Mouse (Mus musculus): ENCODE measurements around the gene S100a16. TPM values are rescaled to one million over a fixed set of nuclear protein-coding genes. Genes with fewer than 3 reads are reported as not detected.
A peak's percentile ranks its signal among the peaks of the same experiment; 100 is the strongest.

The S100a16 gene
- total RNA-seq (2014; fragmentation: Nextera tagmentation) (not detected in 2 replicates), total RNA-seq (2017) (not detected in 2 replicates), polyA plus RNA-seq (2012) (not detected in 2 replicates)

DNA sequence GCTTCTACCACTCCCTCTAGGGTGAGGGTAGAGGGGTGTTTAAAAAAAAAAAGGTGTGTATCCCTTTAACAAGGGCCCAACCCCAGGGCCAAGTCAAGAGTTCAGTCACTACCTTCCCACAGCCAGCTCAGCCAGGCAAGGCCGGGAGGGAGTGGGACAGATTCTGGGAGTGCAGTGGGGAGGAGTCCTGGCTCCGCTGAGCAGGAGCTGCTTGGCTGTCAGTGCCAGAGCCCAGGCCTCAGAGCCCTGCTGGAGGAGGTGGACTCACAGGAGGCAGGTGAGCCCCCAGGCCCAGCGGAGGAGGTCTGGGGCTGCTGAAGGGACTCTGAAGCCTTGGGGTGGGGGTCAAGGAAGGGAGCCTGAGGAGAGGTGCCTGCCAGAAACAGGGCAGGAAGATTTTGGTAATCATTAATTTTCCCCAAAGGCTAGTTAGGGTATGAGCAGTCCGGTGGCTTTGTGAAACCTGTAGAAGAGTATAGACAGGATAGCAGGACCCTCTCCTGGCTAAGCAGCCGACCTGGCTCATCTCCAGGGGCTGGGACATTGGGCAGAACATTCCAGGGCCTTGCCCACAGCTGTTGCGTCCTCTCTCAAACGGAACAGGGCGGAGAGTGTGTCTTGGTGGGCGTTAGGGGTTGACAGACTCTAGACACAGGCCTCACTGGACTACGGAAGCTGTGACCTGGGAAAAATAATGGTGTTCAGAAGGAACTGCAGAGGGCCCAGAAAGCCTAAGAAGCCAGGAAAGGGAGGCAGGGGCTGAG lies at the start of gene S100a16:
TSS of gene S100a16 (plus strand) at position 114 of the 764 bp plus-strand sequence.
- Histone ChIP-seq H3K4me1 (ENCODE audit: insufficient read depth, low read depth, low read length) (no peaks in the 10 kb centered on the region), H3K36me3 (replicated peaks) (no peaks in the 10 kb centered on the region), H3K27me3 (ENCODE audit: insufficient read depth, low read length) (peaks cover 30% of the 10 kb centered on the region), H3K9me3 (replicated peaks) (no peaks in the 10 kb centered on the region), H3K4me3 (ENCODE audit: low read depth, low read length) (no peak within 1 kb of the TSS)
- no peak for TF ChIP-seq TAL1 (conservative IDR thresholded peaks at IDR 0.05; ENCODE audit: low read depth, low read length)
- no peak for TF ChIP-seq GATA1 (IDR thresholded peaks at IDR 0.05; ENCODE audit: borderline replicate concordance, low read length)
- no peak for TF ChIP-seq POLR2AphosphoS5 (IDR thresholded peaks at IDR 0.05; ENCODE audit: insufficient replicate concordance, low read depth, low read length)
- TF ChIP-seq GATA2 (IDR thresholded peaks at IDR 0.05; ENCODE audit: borderline replicate concordance, low read depth, low read length): no peak
- TF ChIP-seq CTCF (IDR thresholded peaks at IDR 0.05; ENCODE audit: low read depth, low read length): no peak
- ATAC-seq (ENCODE audit: extremely low read depth, insufficient number of reproducible peaks, low FRiP score, poor library complexity, severe bottlenecking): no peak
- no peak for DNase-seq (ENCODE audit: low spot score)

DNA sequence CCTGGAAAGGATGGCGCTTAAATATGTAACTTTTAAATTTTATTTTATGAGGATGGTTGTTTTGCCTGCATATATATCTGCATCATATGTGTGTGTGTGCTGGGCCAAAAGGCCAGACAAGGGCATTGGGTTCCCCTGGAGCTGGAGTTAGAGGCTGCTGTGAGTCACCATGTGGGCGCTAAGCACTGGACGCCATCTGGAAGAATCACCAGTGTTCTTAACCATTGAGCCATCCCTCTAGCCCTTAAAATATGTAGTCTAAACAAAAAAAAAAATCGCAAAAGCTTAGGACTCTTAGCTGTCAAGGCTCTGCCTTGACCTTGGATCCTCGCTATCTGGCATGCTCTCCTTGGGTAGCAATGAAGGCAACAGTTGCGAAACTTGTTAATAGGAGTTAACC lies 48.5 kb upstream of the S100a16 start:
- Histone ChIP-seq H3K4me3 (ENCODE audit: low read depth, low read length) (no peak overlapping the region), H3K36me3 (replicated peaks) (peaks cover 61% of the 10 kb centered on the region), H3K27me3 (ENCODE audit: insufficient read depth, low read length) (no peaks in the 10 kb centered on the region), H3K9me3 (replicated peaks) (no peaks in the 10 kb centered on the region), H3K4me1 (ENCODE audit: insufficient read depth, low read depth, low read length) (peaks cover 22% of the 10 kb centered on the region)
- DNase-seq (ENCODE audit: low spot score) (no peak), ATAC-seq (ENCODE audit: extremely low read depth, insufficient number of reproducible peaks, low FRiP score, poor library complexity, severe bottlenecking) (no peak)
- TF ChIP-seq POLR2AphosphoS5 (IDR thresholded peaks at IDR 0.05; ENCODE audit: insufficient replicate concordance, low read depth, low read length) (no peak), GATA1 (IDR thresholded peaks at IDR 0.05; ENCODE audit: borderline replicate concordance, low read length) (no peak), CTCF (IDR thresholded peaks at IDR 0.05; ENCODE audit: low read depth, low read length) (no peak), GATA2 (IDR thresholded peaks at IDR 0.05; ENCODE audit: borderline replicate concordance, low read depth, low read length) (no peak), TAL1 (conservative IDR thresholded peaks at IDR 0.05; ENCODE audit: low read depth, low read length) (no peak)

- peak; percentile 99 for ATAC-seq (ENCODE audit: extremely low read depth, insufficient number of reproducible peaks, low FRiP score, poor library complexity, severe bottlenecking)
- peaks cover 61% of the 10 kb centered on the region for H3K36me3 ChIP-seq (replicated peaks)
- peak within 1 kb of the TSS; percentile 77 for H3K4me3 ChIP-seq (ENCODE audit: low read depth, low read length)
- H3K4me1 ChIP-seq (ENCODE audit: insufficient read depth, low read depth, low read length): peaks cover 22% of the 10 kb centered on the region
- no peaks in the 10 kb centered on the region for H3K9me3 ChIP-seq (replicated peaks)
- DNase-seq (ENCODE audit: low spot score): peak; percentile 88
- TF ChIP-seq TAL1 (conservative IDR thresholded peaks at IDR 0.05; ENCODE audit: low read depth, low read length) (no peak), CTCF (IDR thresholded peaks at IDR 0.05; ENCODE audit: low read depth, low read length) (0 out of 2 replicates have a peak, but pooled peaks have one; percentile 7)
- H3K27me3 ChIP-seq (ENCODE audit: insufficient read depth, low read length): no peaks in the 10 kb centered on the region
These were observed 46.3 kb upstream of the S100a16 start, which contains the start of gene Snapin for GRCm38 (mm10) chr3:90490696-90491256. TSS of gene Snapin (minus strand) at chr3:90491033.

DNA sequence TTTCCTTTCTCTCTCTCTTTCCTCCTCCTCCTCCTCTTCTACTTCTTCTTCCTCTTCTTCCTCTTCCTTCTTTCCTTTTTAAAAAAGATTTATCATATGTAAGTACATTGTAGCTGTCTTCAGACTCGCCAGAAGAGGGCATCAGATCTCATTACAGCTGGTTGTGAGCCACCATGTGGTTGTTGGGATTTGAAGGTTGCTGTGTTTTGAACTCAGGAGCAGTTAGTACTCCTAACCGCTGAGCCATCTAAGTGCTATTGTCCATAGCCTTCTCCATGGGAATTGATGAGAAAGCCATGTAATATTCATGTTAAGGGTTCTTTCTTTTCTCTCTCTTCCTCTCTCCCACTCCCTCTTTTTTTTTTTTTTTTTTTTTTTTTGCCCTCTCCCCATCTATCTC lies 45.7 kb upstream of the S100a16 start:
- H3K27me3 ChIP-seq (ENCODE audit: insufficient read depth, low read length): no peaks in the 10 kb centered on the region
- no peak overlapping the region; the same call in 1 of the 2 replicates for H3K4me3 ChIP-seq (ENCODE audit: low read depth, low read length)
- TF ChIP-seq GATA1 (IDR thresholded peaks at IDR 0.05; ENCODE audit: borderline replicate concordance, low read length) (no peak), POLR2AphosphoS5 (IDR thresholded peaks at IDR 0.05; ENCODE audit: insufficient replicate concordance, low read depth, low read length) (no peak), GATA2 (IDR thresholded peaks at IDR 0.05; ENCODE audit: borderline replicate concordance, low read depth, low read length) (no peak), CTCF (IDR thresholded peaks at IDR 0.05; ENCODE audit: low read depth, low read length) (no peak), TAL1 (conservative IDR thresholded peaks at IDR 0.05; ENCODE audit: low read depth, low read length) (no peak)
- no peak for ATAC-seq (ENCODE audit: extremely low read depth, insufficient number of reproducible peaks, low FRiP score, poor library complexity, severe bottlenecking)
- H3K9me3 ChIP-seq (replicated peaks): no peaks in the 10 kb centered on the region
- H3K4me1 ChIP-seq (ENCODE audit: insufficient read depth, low read depth, low read length): peaks cover 22% of the 10 kb centered on the region
- DNase-seq (ENCODE audit: low spot score): no peak
- H3K36me3 ChIP-seq (replicated peaks): peaks cover 61% of the 10 kb centered on the region

DNA sequence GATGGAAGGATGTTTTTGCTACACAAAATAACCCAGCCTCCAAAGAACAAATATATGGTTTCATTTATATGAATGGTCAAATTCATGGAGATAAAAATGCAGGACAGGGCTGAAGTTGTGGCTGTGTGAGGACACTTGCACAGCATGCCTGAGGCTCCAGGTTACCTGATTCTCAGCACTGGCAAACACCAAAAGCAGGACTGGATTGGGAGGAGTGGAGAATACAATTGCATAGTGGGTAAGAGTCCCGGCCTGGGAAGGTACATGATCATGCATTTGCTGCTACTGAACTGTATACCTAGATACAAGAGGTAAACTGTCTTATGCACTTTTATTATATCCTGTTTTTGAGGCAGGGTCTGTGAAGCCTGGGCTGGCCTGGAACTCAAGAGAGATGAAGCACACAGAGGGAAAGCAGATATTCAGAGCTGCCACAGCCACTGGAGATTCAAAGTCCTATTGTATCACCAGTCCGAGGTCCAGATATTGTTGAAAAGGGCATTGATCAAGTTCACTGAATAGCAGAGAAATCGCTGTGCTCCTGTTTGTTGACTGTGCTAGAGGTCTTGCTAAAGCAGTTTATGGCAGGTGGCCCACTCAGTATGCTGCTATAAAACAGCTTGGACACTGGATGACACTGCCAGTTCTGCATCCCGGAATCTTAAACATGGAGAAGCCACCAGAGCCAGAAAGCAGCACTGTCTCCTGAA lies 43.1 kb upstream of the S100a16 start:
- DNase-seq (ENCODE audit: low spot score) (no peak), ATAC-seq (ENCODE audit: extremely low read depth, insufficient number of reproducible peaks, low FRiP score, poor library complexity, severe bottlenecking) (no peak)
- Histone ChIP-seq H3K9me3 (replicated peaks) (no peaks in the 10 kb centered on the region), H3K27me3 (ENCODE audit: insufficient read depth, low read length) (no peaks in the 10 kb centered on the region), H3K36me3 (replicated peaks) (peaks cover 62% of the 10 kb centered on the region), H3K4me3 (ENCODE audit: low read depth, low read length) (no peak overlapping the region), H3K4me1 (ENCODE audit: insufficient read depth, low read depth, low read length) (peaks cover 19% of the 10 kb centered on the region)
- TF ChIP-seq POLR2AphosphoS5 (IDR thresholded peaks at IDR 0.05; ENCODE audit: insufficient replicate concordance, low read depth, low read length) (no peak; the same call in 1 of the 2 replicates), CTCF (IDR thresholded peaks at IDR 0.05; ENCODE audit: low read depth, low read length) (no peak), TAL1 (conservative IDR thresholded peaks at IDR 0.05; ENCODE audit: low read depth, low read length) (no peak), GATA1 (IDR thresholded peaks at IDR 0.05; ENCODE audit: borderline replicate concordance, low read length) (no peak), GATA2 (IDR thresholded peaks at IDR 0.05; ENCODE audit: borderline replicate concordance, low read depth, low read length) (no peak)
